ENCODE assay signal across 8 mouse cellular contexts in the genomic region with DNA sequence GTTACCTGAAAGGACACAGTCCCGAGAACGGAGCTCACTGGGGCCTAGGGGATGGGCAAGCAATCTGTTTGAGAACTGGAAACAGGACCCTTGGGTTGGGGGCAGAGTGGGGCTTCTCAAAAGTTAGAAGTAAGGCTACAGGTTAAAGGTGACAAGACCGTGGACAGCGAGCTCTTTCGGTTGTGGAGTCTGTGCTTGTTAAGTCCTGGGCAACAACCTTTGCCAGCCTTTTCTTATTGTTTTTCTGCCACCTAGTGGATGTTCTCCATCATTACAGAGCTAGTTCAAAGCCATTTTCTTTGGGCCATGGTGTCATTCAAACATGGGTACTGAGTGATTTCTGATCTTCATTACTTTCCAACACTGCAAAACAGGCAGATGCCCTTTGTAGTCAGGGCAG. TPM values are rescaled to one million over a fixed set of nuclear protein-coding genes. Genes with fewer than 3 reads are reported as not detected.
DNase-seq lines count a peak whose midpoint lies in the region; ATAC-seq and TF ChIP-seq lines count a peak whose summit lies in the region.

No protein-coding gene starts in this region.

- H3K4me3 ChIP-seq in kidney, embryonic 15.5 days (replicated peaks), result no peak overlapping the region
- no peak overlapping the region for H3K4me3 ChIP-seq in E14TG2a.4 (replicated peaks; ENCODE audit: low read length)

- H3K36me3 ChIP-seq in kidney, embryonic 15.5 days, result 0 out of 2 replicates have a peak, but pooled peaks cover 3% of the 10 kb centered on the region
- H3K36me3 ChIP-seq in E14TG2a.4 (ENCODE audit: insufficient read depth, low read length), result peaks cover 23% of the 10 kb centered on the region

- no peak for ATAC-seq in kidney, embryonic 15.5 days (replicated peaks; ENCODE audit: low FRiP score)
- ATAC-seq in megakaryocyte, adult 5-6 weeks (ENCODE audit: poor library complexity, severe bottlenecking), result no peak

- no peak overlapping the region for H3K4me2 ChIP-seq in kidney, embryonic 15.5 days

- DNase-seq in adrenal gland, adult 2 months, result peak; percentile 34
- DNase-seq in adrenal gland, adult 8-10 months, result no peak
- DNase-seq in kidney, adult 9 months, result peak; percentile 62
- DNase-seq in cerebellum, postnatal 10 days, result peak; percentile 58 to 79
- peak; percentile 49 for DNase-seq in lung, postnatal 10 days

- peaks cover 50% of the 10 kb centered on the region for H3K4me1 ChIP-seq in kidney, embryonic 15.5 days
- peaks cover 4% of the 10 kb centered on the region; the same call in 1 of the 2 replicates for H3K4me1 ChIP-seq in E14TG2a.4 (replicated peaks; ENCODE audit: low read depth, low read length)

- no peaks in the 10 kb centered on the region for H3K27me3 ChIP-seq in kidney, embryonic 15.5 days
- no peaks in the 10 kb centered on the region for H3K27me3 ChIP-seq in E14TG2a.4 (ENCODE audit: insufficient read depth, low read length)

- H3K9me3 ChIP-seq in kidney, embryonic 15.5 days (replicated peaks), result no peaks in the 10 kb centered on the region
- H3K9me3 ChIP-seq in E14TG2a.4 (ENCODE audit: low read length), result no peaks in the 10 kb centered on the region

- H3K9ac ChIP-seq in kidney, embryonic 15.5 days, result no peak overlapping the region

- peak; percentile 62 for TF ChIP-seq CTCF in E14TG2a.4 (conservative IDR thresholded peaks at IDR 0.05; ENCODE audit: low read length)

- 47% methylated on average over 5 of the region's 5 CpGs for WGBS in kidney, embryonic 15.5 days

- no peak overlapping the region for H3K27ac ChIP-seq in kidney, embryonic 15.5 days

RNA-seq across cellular contexts. Expression of a gene that starts 31.1 kb away (rescaled TPM):
- total RNA-seq in adrenal gland, adult 2 months (2021), result 10 to 100 TPM; 73.0 to 83.3 TPM
- polyA plus RNA-seq in adrenal gland, adult 2 months (2012; rRNA removed), result 76.8 and 107 TPM in 2 replicates
- 100 to 1,000 TPM in 3 of 4 experiments, 10 to 100 TPM in 1; 83.8 to 130 (median 108) TPM for total RNA-seq in adrenal gland, adult 8-10 months (2022)
- 10.6 and 10.9 TPM in 2 replicates for polyA plus RNA-seq in kidney, embryonic 15.5 days (2015; fragmentation: Nextera tagmentation; extraction: Ambion mirVana)
- not detected in 2 replicates for total RNA-seq in megakaryocyte, adult 5-6 weeks (2015)
- total RNA-seq in megakaryocyte, adult 5-6 weeks (2017), result not detected in 2 replicates

RNA-seq across cellular contexts. Expression of a gene that starts 49.1 kb away (rescaled TPM):
- total RNA-seq in adrenal gland, adult 2 months (2021), result 100 to 1,000 TPM; 419 to 486 TPM
- polyA plus RNA-seq in adrenal gland, adult 2 months (2012; rRNA removed), result 23.1 and 24.7 TPM in 2 replicates
- total RNA-seq in adrenal gland, adult 8-10 months (2022), result 100 to 1,000 TPM; 385 to 468 (median 412) TPM
- polyA plus RNA-seq in kidney, embryonic 15.5 days (2015; fragmentation: Nextera tagmentation; extraction: Ambion mirVana), result 678 and 694 TPM in 2 replicates
- 1,134 and 1,141 TPM in 2 replicates for total RNA-seq in megakaryocyte, adult 5-6 weeks (2015)
- total RNA-seq in megakaryocyte, adult 5-6 weeks (2017), result 1,082 and 1,090 TPM in 2 replicates

Comparison
In these comparisons a context has a peak if more than half of its experiments do, and no peak if none do; other contexts are left out.
1. RNA of a gene that starts 31.1 kb away (total RNA-seq): 83.8 to 130 TPM in adrenal gland, adult 8-10 months and 73.0 to 83.3 TPM in adrenal gland, adult 2 months; not detected in megakaryocyte, adult 5-6 weeks; every median in the first group is over 10 times any median in the second.